Mouse (Mus musculus): ENCODE results near the gene Dap. TPM values are rescaled to one million over a fixed set of nuclear protein-coding genes. Genes with fewer than 3 reads are reported as not detected.

Gene Dap
- polyA plus RNA-seq, 1 experiment from 2014 or later = 127 TPM

DNA sequence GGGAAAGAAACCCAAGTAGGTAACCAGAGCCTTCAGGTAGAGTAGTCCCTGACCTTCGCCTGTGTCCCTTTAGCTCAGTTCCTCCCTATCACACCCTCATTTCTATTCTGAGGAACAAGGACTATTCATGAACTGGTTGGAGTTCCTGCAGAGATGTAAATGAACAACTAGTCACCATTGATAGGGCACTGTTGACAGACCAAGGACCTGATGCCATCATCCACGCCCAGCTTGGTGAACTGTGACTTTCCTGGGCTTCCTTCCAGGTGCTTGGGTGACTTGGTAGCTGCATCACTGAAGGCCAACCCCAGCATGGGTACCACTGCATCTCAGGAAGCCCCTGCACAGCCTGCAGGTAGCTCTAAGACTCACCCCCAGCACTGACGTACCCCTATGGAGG, 58.2 kb downstream of the Dap start:
- ATAC-seq (replicated peaks; ENCODE audit: low FRiP score, low read depth) (no peak), DNase-seq (ENCODE audit: low spot score) (no peak)
- no peak for TF ChIP-seq CTCF (IDR thresholded peaks at IDR 0.05; ENCODE audit: low read depth)
- H3K27ac ChIP-seq = no peak overlapping the region
- WGBS = 77% methylated on average over 3 of the region's 3 CpGs
- H3K27me3 ChIP-seq (ENCODE audit: insufficient read depth, low read length) = no peaks in the 10 kb centered on the region
- no peaks in the 10 kb centered on the region for H3K9me3 ChIP-seq (replicated peaks; ENCODE audit: low read length)
- H3K4me2 ChIP-seq (ENCODE audit: low read length) = no peak overlapping the region
- no peak overlapping the region for H3K9ac ChIP-seq (ENCODE audit: low read depth, low read length)
- H3K36me3 ChIP-seq (ENCODE audit: insufficient read depth, low read length) = no peaks in the 10 kb centered on the region
- no peak overlapping the region for H3K4me3 ChIP-seq (replicated peaks; ENCODE audit: low read depth, low read length)
- no peaks in the 10 kb centered on the region; the same call in 1 of the 2 replicates for H3K4me1 ChIP-seq (replicated peaks; ENCODE audit: insufficient read depth, low read length)

DNA sequence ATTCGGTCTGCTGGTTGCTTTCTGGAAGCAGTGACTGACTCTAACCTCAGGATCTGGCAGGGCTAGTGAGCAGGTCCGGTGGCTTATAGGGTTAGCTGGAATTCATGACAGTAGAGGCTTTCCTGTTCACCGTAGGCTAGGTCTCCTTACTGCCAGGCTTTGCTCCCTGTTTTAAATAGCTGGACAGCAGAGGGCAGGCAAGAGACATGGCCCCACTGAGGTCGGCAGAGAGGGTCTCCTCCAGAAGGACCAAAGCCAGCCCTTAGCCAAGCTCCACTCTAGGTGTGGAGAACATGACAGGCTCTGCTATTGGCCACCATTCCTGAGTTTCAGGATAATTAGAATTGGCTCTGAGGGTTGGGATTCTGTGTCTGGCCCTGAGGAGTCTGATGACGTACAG, 60.0 kb downstream of the Dap start:
- 72% methylated on average over 5 of the region's 5 CpGs for WGBS
- Histone ChIP-seq H3K4me1 (replicated peaks; ENCODE audit: insufficient read depth, low read length) (no peaks in the 10 kb centered on the region; the same call in 1 of the 2 replicates), H3K27ac (no peak overlapping the region), H3K9ac (ENCODE audit: low read depth, low read length) (no peak overlapping the region), H3K4me2 (ENCODE audit: low read length) (no peak overlapping the region), H3K27me3 (ENCODE audit: insufficient read depth, low read length) (no peaks in the 10 kb centered on the region), H3K4me3 (replicated peaks; ENCODE audit: low read depth, low read length) (no peak overlapping the region), H3K36me3 (ENCODE audit: insufficient read depth, low read length) (no peaks in the 10 kb centered on the region), H3K9me3 (replicated peaks; ENCODE audit: low read length) (no peaks in the 10 kb centered on the region)
- no peak for ATAC-seq (replicated peaks; ENCODE audit: low FRiP score, low read depth)
- TF ChIP-seq CTCF (IDR thresholded peaks at IDR 0.05; ENCODE audit: low read depth) = peak; percentile 63
- DNase-seq (ENCODE audit: low spot score) = no peak

DNA sequence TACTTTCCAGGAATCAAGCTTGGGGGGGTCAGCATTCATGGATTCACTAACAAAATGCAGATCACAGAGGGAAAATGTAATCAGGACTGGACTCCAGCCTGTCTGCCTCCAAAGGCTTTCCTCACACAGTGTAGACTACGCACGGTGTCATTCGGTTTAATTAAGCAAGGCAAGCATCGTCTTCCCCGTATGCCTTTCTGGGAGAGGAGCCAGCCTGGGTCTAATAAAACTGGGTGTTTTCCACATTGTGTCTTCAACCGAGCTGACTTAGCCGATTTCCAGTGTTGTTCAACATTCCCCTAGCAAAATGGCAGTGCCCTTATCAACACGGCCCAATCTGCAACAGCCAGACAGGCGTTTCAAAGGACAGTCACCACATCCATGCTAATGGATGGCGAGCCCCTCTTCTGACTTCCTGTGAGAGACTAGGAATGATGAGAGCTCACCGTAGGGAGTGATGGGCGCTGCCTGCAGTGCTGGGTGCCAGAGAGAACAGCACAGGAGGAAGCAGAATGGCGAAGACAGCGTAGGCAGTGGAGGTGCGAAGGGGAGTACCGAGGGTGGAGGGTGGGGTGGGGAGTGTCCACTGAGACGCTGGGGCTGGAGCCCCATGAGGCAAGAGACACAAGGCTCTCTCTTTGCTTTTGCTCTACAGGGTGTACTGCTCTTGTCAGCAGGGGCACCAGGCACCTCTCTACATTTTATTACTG, 61.0 kb downstream of the Dap start:
- H3K4me1 ChIP-seq (replicated peaks; ENCODE audit: insufficient read depth, low read length) = no peaks in the 10 kb centered on the region
- no peaks in the 10 kb centered on the region for H3K9me3 ChIP-seq (replicated peaks; ENCODE audit: low read length)
- H3K36me3 ChIP-seq (ENCODE audit: insufficient read depth, low read length) = no peaks in the 10 kb centered on the region
- DNase-seq (ENCODE audit: low spot score) (no peak), ATAC-seq (replicated peaks; ENCODE audit: low FRiP score, low read depth) (no peak)
- H3K4me2 ChIP-seq (ENCODE audit: low read length) = no peak overlapping the region
- no peak for TF ChIP-seq CTCF (IDR thresholded peaks at IDR 0.05; ENCODE audit: low read depth)
- H3K27ac ChIP-seq = no peak overlapping the region
- H3K27me3 ChIP-seq (ENCODE audit: insufficient read depth, low read length) = no peaks in the 10 kb centered on the region
- 63% methylated on average over 17 of the region's 17 CpGs for WGBS
- no peak overlapping the region for H3K9ac ChIP-seq (ENCODE audit: low read depth, low read length)
- H3K4me3 ChIP-seq (replicated peaks; ENCODE audit: low read depth, low read length) = no peak overlapping the region

DNA sequence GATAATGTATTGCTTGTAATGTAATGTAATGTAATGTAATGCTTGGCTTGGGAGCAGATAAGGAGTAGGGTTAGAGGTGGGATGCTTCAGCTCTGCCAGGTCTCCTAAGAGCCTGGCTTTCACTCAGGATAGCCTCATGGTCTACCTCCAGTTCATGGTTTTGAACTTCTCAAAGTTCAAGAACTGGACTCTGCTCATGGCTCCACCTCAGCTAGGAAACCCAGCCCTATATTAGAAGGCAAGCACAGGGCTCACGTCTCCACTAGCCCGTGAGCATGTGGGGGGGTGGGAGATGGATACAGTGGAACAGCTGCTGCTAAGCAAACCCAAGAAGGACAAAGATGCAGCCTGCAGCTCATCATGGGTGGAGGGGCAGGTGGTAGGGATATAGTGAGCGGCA, 61.6 kb downstream of the Dap start:
- H3K27me3 ChIP-seq (ENCODE audit: insufficient read depth, low read length) = no peaks in the 10 kb centered on the region
- H3K4me2 ChIP-seq (ENCODE audit: low read length) = no peak overlapping the region
- no peak for ATAC-seq (replicated peaks; ENCODE audit: low FRiP score, low read depth)
- no peaks in the 10 kb centered on the region for H3K9me3 ChIP-seq (replicated peaks; ENCODE audit: low read length)
- TF ChIP-seq CTCF (IDR thresholded peaks at IDR 0.05; ENCODE audit: low read depth) = no peak
- no peaks in the 10 kb centered on the region for H3K4me1 ChIP-seq (replicated peaks; ENCODE audit: insufficient read depth, low read length)
- no peak overlapping the region for H3K4me3 ChIP-seq (replicated peaks; ENCODE audit: low read depth, low read length)
- 75% methylated on average over 3 of the region's 3 CpGs for WGBS
- H3K9ac ChIP-seq (ENCODE audit: low read depth, low read length) = no peak overlapping the region
- no peaks in the 10 kb centered on the region for H3K36me3 ChIP-seq (ENCODE audit: insufficient read depth, low read length)
- DNase-seq (ENCODE audit: low spot score) = no peak
- no peak overlapping the region for H3K27ac ChIP-seq

DNA sequence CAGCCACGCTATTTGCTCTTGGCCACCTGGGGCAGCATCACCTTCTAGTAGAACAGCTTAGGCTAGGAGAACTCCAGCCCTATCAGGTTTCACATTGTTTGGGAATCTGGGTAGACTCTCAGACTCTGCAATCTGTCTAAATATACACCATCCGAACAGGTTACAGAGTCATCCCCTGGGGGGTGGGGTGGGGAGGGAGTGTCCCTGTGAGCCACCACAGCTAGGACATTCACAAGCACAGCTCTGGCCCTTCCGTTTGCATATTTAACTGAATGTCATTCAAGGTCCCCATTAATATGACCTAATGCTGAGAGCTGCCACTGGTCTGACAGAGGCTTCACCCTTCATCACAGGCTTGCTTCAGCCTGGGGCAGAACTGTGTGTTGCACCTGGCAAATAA, 68.5 kb downstream of the Dap start:
- H3K36me3 ChIP-seq (ENCODE audit: insufficient read depth, low read length) = no peaks in the 10 kb centered on the region
- no peak overlapping the region for H3K4me2 ChIP-seq (ENCODE audit: low read length)
- TF ChIP-seq CTCF (IDR thresholded peaks at IDR 0.05; ENCODE audit: low read depth) = peak; percentile 45; the same call in 1 of the 2 replicates
- H3K9me3 ChIP-seq (replicated peaks; ENCODE audit: low read length) = no peaks in the 10 kb centered on the region
- ATAC-seq (replicated peaks; ENCODE audit: low FRiP score, low read depth) = peak; percentile 41
- 25% methylated on average over 3 of the region's 3 CpGs for WGBS
- no peak overlapping the region for H3K4me3 ChIP-seq (replicated peaks; ENCODE audit: low read depth, low read length)
- H3K4me1 ChIP-seq (replicated peaks; ENCODE audit: insufficient read depth, low read length) = 0 out of 2 replicates have a peak, but pooled peaks cover 3% of the 10 kb centered on the region
- no peak overlapping the region for H3K27ac ChIP-seq
- H3K9ac ChIP-seq (ENCODE audit: low read depth, low read length) = no peak overlapping the region
- DNase-seq (ENCODE audit: low spot score) = no peak
- no peaks in the 10 kb centered on the region for H3K27me3 ChIP-seq (ENCODE audit: insufficient read depth, low read length)

DNA sequence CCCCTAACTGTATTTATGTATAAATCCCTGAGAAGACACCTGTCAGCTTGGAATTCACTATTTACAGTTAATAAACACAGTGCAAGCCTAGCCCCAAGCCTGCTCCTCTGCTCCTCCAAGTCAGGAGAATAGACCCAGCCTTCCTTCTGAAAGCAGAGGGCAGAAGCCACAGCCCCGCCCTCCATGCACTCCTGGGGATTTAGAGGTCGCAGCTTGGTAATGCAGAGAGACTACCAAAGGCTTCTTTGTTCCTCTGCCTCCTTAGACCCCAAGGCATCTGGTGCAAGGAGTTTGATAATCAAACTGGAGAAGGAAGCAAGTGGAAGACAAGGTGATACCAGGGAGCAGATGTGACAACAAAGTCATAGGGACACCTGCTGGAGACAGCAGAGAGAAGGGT, 70.2 kb downstream of the Dap start:
- Histone ChIP-seq H3K9ac (ENCODE audit: low read depth, low read length) (no peak overlapping the region), H3K4me2 (ENCODE audit: low read length) (no peak overlapping the region), H3K27ac (no peak overlapping the region), H3K4me3 (replicated peaks; ENCODE audit: low read depth, low read length) (no peak overlapping the region), H3K27me3 (ENCODE audit: insufficient read depth, low read length) (no peaks in the 10 kb centered on the region), H3K4me1 (replicated peaks; ENCODE audit: insufficient read depth, low read length) (0 out of 2 replicates have a peak, but pooled peaks cover 3% of the 10 kb centered on the region), H3K36me3 (ENCODE audit: insufficient read depth, low read length) (no peaks in the 10 kb centered on the region), H3K9me3 (replicated peaks; ENCODE audit: low read length) (no peaks in the 10 kb centered on the region)
- TF ChIP-seq CTCF (IDR thresholded peaks at IDR 0.05; ENCODE audit: low read depth) = no peak
- 32% methylated on average over 2 of the region's 2 CpGs for WGBS
- ATAC-seq (replicated peaks; ENCODE audit: low FRiP score, low read depth) (no peak), DNase-seq (ENCODE audit: low spot score) (peak; percentile 67)
